Mouse (Mus musculus) gastrocnemius, postnatal 10 days (tissue): ENCODE measurements around the gene Fmnl1. TPM values are rescaled to one million over a fixed set of nuclear protein-coding genes. Genes with fewer than 3 reads are reported as not detected.

Source experiments
- DNase-seq: peaks from one replicate; pipeline ENCODE4 v3.0.0; 2021; ENCODE audit warnings: mixed read lengths
- total RNA-seq, 2 experiments: library from RNA; stranded (reverse); gene quantifications; 2 replicates each; pipeline ENCODE4 v1.2.3; 2021

Gene Fmnl1
- total RNA-seq, 2 experiments from 2014 or later: 6.3 to 8.9 TPM

GRCm38 (mm10) chr11:103160738-103161137 lies 10.2 kb upstream of the Fmnl1 start:
- DNase-seq: no peak

DNA sequence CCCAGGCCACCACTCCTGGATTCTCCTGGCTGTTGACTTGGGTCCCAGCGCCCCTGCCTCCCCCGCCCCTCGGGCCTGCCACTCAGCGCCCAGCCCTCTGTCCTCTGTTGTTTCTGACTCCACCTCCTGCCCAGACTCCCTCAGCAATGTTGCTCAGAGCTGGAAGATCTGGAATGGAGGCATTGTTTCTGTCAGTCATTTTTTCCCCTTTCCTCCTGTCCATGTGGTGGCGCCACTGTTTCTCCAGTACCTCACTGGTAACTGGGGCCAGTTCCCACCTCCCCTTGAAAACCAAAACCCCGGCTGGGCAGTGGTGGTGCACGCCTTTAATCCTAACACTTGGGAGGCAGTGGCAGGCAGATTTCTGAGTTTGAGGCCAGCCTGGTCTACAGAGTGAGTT lies 9.5 kb upstream of the Fmnl1 start:
- no peak for DNase-seq

DNA sequence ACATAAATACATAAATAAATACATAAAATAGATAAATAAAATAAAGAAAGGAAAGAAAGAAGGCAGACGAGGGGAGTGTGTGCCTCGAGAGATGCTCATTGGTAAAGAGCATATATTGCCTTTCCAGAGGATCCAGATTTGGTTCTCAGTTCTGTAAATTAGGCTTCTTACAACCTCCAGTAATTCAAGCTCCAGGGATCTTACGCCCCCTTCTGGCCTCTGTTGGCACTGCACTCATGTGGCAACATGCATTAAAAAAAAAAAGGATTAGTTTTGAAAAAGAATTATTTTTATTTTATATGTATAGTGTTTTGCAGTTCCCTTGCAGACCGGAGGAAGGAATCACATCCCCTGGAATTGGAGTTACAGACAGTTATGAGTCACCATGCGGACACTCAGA lies 8.8 kb upstream of the Fmnl1 start:
- DNase-seq: no peak

DNA sequence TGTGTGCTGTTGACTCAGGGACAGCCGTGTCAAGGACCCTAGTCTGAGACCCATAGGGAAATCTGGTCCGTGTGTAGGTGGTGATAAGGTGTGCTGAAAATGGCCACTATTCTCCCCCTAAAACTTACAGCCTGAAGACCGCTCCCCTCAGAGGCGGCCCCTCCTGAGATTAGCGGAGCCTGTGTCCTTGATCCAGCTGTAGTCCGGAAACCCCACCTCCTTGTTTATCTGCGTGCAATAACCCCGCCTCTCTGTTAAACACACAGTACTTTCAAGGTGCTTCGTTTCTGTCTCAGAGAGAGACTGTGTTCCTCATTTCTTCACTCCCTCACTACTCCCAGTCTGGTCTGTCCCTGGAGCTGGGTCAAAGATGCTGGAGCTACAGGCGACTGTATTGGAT lies 6.5 kb upstream of the Fmnl1 start:
- no peak for DNase-seq

- DNase-seq: peak; percentile 62
These were observed 2.1 kb upstream of the Fmnl1 start for GRCm38 (mm10) chr11:103168690-103169390.

DNA sequence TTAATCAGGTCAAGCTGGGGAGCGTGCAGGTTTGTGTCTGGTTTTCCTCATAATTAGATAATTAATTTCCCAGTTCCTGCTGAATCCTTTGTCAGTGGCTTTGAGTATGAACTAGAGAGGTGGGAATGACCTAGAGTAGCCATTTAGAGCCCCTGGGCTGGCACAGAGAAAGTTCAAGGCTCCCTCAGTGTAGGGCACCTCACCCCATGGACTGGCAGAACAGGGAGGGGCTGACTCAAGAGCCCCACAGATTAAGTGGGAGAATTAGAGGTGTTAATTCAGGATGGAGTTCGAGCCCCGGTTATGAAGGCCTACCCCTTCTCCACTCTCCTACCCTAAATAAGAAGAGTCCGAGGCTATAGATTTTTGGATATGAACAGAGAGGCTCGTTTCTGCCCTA lies 1.2 kb upstream of the Fmnl1 start:
- no peak for DNase-seq

DNA sequence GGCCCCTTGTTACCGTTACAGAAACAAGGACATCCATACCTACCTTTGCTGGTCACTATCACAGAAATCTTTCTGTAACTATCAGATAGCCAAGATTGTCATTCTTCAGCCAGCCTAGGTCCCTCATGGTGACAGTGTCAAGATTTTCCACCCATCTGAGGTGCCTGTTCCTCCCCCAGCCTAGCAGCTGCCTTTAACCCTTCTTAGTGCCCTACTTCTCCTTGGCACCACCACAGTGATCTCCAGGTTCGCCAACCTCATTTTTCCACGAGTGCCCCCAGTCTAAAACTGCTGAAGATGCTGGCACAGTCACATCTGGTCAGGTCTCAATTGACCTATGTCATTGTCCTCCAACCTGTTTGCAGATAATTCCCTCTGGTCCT lies 805 bp upstream of the Fmnl1 start:
- no peak for DNase-seq

- DNase-seq: no peak
These were observed 346 bp downstream of the Fmnl1 start for GRCm38 (mm10) chr11:103171286-103171620.

DNA sequence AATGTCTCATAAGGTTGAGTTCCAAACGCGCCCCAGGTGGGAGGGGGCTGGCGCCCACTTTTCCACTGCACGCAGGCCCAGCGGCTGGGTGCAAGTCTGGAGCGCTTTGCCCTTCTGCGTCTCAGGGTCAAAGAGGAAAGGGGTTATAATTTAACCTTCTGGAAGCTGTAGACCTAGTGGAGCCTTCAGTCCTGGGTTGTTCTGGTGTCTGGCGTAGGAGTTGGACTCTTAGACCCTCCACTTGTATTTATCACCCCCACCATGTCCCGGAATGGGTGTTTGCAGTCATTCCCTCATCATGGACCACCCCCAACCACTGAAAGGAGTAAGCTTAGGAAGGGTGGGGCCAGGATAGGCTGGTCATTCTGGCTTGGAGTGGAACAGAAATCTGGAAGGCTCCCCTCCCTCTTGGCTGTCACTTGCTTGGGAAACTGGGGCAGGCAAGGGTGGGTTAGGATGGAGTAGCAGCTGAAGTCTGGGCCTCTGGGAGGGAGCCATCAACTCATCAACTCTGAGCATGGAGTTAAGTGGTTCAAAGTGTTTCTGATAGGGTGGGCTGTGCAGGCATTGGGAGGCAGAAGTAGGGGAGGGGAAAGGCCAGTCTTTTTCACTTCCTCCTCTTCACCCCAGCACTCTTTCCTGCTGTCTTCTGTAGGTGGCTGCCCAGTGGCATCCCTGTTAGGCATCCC lies 940 bp downstream of the Fmnl1 start:
- DNase-seq: no peak

- no peak for DNase-seq
These were observed 1.6 kb downstream of the Fmnl1 start for GRCm38 (mm10) chr11:103172392-103173040.

DNA sequence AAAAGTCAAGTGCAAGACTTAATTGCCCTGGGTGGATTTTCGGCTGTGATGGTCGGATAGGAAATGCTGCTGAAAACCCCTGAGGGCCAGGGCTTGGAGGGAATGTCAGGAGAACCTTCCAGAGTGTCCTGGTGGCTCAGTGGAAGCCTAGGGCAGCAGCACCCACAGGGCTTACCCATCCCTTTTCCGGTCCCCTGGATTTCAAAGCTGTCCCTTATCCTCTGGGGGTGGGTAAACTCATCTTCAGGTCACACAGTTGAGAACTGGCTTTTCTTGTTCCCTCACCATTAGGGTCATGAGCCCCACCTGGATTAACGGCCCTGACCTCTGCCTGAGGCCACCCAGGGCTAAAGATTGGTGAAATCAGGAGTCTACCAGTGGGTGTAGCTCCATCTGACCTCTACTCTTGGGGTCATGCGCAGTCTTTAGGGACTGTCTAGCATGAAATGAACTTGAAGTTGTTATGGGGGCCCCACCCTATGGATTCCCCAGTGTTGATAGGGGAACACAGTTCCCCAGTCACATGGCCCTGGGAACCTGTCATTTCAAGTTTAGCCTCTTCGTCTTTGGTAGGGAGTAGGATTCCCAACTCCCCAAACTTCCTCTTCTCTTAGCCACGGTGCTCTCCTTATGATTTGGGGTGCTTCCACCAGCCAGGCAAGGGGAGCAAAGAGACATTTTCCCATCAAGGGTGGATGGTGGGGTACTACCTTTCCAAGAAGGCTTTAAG lies 2.3 kb downstream of the Fmnl1 start:
- no peak for DNase-seq

- DNase-seq: no peak
These were observed 3.0 kb downstream of the Fmnl1 start for GRCm38 (mm10) chr11:103173771-103174344.

- no peak for DNase-seq
These were observed 3.5 kb downstream of the Fmnl1 start for GRCm38 (mm10) chr11:103174411-103174832.

- DNase-seq: no peak
These were observed 4.0 kb downstream of the Fmnl1 start for GRCm38 (mm10) chr11:103174891-103175391.

DNA sequence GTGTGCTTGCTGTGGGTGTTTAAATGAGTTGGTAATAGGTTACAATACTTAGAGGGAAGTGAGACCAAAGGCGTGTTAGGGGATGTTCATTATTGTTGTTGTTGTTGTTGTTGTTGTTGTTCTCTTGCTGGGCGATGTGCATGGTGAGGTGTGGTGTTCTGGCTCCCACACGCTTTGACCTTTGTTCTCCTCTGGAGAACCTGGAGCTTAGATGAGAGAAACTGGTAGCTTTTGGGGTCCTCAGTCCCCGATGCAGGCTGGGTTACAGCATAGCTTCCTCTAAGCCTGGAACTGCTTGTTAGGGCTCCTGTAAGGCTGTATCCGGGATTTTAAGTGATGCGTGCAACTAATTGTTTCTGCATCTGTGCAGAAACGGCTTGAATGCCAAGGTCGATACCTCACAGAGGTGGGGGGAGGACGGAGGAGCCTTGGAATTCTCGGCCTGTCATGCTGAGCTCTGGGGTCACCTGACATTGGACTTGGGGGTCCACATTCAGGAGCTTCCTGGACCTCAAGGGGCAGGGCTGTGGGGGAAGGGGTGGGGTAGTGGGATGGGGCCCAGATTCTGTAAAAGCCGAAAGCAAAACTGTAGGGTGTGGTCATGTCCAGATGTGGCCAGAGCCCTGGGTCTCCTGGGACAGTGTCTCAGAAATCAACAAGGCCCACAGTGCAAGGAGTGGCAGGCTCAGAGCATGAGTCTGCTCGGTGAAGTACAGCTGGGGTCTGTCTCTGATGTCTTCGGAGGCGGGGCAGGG lies 5.0 kb downstream of the Fmnl1 start:
- DNase-seq: no peak

- DNase-seq: no peak
These were observed 5.6 kb downstream of the Fmnl1 start for GRCm38 (mm10) chr11:103176510-103176909.

GRCm38 (mm10) chr11:103177216-103177615 lies 6.3 kb downstream of the Fmnl1 start:
- no peak for DNase-seq

GRCm38 (mm10) chr11:103177815-103178485 lies 7.0 kb downstream of the Fmnl1 start:
- DNase-seq: no peak

DNA sequence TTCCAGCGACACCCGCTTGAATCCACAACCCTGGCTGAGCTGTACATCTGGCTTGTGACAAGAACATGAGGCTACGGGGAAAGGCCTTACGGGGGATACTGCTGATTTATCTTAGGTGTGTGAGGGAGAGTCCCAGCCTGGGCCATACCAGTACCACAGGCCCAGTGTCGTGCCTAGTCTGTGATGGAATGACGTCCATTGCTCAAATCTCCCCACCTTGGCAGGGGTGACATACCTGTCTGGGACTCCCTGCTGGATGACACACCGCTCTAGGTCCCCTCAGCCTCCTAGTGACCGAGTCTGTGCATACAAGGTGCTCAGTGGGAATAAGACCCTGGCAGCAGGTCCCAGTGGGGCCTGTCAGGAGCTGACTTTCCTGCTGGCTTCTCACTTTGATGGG lies 7.8 kb downstream of the Fmnl1 start:
- DNase-seq: no peak

DNA sequence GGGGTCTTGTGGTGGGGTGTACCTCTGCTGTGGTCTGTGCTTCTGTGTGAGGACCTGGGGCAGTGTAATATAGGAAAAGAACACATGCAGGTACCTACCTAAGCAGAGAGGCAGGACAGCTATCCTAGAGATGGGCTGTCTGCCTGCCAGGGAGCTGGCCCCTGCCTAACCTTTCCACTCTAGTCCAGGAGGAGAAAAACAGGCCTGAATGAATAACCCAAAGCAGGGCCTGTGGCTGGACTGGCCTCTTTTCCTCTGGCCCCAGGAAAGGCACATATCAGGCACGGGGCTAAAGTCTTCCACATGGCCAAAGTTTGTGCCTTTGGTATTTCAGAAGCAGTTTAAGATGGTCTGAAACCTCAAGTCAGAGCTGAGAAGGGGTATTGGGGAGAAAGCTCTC lies 9.5 kb downstream of the Fmnl1 start:
- no peak for DNase-seq

DNA sequence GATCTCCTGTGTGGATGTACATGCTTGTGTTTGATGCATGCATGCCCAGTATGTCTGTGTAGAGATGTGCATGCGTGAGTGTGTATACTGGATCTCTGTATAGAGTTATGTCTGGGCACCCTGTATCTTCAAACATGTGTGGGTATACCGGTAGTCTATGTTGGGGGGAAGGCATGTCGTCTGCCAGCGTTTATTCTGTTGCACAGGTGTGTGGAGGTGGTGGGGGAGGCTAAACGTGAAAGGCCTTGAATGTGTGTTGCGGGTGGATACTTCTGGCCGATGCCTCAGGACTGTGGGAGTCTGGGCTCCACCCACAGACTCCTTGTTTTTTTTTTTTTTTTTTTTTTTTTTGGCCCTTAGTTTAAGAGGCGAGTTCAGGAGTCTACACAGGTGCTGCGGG lies 10.4 kb downstream of the Fmnl1 start:
- DNase-seq: peak; percentile 1
